Mouse (Mus musculus) large intestine, adult 2 months (tissue): Measurements from ENCODE around the gene Tshz2. TPM values are rescaled to one million over a fixed set of nuclear protein-coding genes. Genes with fewer than 3 reads are reported as not detected.

ENCODE experiments used
- DNase-seq: peaks from one replicate; pipeline ENCODE4 v3.0.0-alpha.2; 2012; ENCODE audit warnings: low read depth, low spot score
- WGBS: fragments of 180-500 bp; shearing (Covaris S2); methylation state at CpG from one replicate; pipeline ENCODE4 v1.1.7; 2018; 5-methylcytosine and 5-hydroxymethylcytosine counted together
- polyA plus RNA-seq: library from polyadenylated mRNA; depleted of rRNA; stranded (reverse); fragments of >200 nt; gene quantifications from 2 replicates; pipeline ENCODE4 v1.2.3, GENCODE M21; 2012

The Tshz2 gene
- polyA plus RNA-seq, 1 experiment: 5.9 TPM

- no peak for DNase-seq
- 80% methylated on average over 1 of the region's 1 CpGs for WGBS
These were observed 416.0 kb downstream of the Tshz2 start for GRCm38 (mm10) chr2:170048831-170049230.

DNA sequence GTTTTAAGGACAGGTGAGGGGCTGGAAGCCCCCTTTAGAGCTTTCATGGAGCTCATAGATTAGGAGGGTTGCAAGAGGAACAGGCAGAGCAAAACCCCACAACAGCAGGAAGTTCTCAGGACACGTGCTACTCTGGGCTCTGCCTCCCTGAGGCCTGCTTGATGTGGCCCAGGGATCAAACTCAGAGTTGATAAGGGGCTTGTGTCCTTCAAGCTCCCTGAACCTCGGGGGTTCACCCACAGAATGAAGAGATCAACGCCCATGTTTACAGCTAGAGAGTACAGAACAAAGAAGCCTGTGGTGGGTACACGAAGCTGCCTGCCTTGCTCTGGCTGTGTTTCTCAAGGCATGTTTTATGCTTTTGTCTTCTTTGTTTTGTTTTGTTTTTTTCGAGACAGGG is 417.8 kb downstream of the Tshz2 start:
- no peak for DNase-seq
- 58% methylated on average over 5 of the region's 5 CpGs for whole genome bisulfite sequencing

- no peak for DNase-seq
- 92% methylated on average over 6 of the region's 6 CpGs for WGBS
These were observed 418.6 kb downstream of the Tshz2 start for GRCm38 (mm10) chr2:170051441-170051840.

- DNase-seq: no peak
- WGBS: 52% methylated on average over 12 of the region's 12 CpGs
These were observed 422.1 kb downstream of the Tshz2 start for GRCm38 (mm10) chr2:170054943-170055342.

DNA sequence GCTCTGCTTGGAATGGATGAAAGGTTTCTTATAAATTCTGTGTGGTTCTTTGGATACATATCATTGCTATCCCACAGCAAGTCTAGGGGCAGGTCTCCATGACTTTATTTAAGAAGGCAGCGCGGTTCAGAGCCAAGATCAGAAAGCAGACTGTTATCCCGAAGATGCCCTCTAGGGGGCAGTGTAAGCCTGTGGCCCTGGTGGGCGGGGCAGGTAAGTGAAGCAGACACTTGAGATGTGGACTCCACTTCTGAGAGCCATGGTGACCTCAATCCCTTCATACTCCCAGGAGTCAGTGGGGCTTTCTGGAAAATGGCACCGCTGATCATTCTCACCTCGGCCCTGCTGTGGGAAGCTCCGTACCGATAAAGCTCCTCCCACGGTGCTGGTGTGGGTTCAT is 422.6 kb downstream of the Tshz2 start:
- WGBS: 34% methylated on average over 9 of the region's 9 CpGs
- peak; percentile 58 for DNase-seq

DNA sequence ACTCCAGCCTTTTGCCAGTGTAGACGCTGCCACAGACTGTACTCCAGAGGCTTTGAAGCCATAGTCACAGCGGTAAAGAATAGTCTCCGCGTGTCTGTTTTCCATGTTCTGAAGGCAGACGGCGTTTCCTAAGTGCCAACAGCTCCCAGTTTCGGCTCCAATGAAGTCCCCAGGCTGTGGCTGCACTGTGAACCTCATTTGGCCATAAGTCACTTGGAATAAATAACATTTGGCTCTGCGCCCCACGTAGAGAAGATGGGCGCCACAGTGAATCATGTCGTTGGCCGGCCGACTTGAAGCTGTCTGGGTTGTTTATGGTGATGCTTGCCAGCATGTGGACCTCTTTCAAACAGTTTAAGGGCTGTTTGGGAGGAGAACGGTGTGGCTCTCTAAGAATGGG is 426.0 kb downstream of the Tshz2 start:
- 73% methylated on average over 14 of the region's 14 CpGs for WGBS

DNA sequence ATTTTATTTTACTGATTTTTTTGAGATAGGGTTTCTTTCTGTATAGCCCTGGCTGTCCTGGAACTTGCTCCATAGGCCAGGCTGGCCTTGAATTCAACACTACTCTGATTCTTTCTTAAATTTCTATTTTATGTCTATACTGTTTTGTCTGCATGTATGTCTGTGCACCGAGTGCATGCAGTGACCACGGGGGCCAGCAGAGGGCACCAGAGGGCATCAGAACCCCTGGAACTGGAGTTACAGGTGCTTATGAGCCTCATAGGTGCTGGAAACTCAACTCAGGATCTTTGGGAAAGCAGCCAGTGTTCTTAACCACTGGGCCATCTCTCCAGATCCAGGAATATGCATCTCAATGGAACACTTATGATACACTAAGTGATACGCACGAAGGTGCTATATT is 427.3 kb downstream of the Tshz2 start:
- 75% methylated on average over 4 of the region's 4 CpGs for WGBS
- no peak for DNase-seq

More for the DNA sequence above, 426.0 kb downstream of the Tshz2 start:
- no peak for DNase-seq

DNA sequence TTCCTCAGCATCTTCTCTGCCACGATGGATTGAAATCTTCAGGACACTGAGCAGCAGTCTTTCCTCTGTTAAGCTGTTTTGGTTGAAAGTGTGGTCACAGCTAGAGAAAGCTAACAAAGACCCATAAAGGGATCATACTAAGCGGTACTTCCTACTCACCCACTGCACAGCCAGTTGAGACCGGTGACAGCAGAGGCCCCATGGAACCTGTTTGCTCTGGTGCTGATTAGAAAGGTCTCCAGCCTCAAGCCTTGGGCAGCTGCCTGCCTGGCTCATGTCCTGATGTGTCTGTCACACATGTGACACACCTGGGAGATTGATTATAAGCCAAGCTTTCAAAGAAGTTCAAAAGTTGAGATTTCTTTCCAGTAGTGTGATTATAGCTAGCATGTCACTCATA is 429.6 kb downstream of the Tshz2 start:
- 68% methylated on average over 3 of the region's 3 CpGs for WGBS
- DNase-seq: no peak

DNA sequence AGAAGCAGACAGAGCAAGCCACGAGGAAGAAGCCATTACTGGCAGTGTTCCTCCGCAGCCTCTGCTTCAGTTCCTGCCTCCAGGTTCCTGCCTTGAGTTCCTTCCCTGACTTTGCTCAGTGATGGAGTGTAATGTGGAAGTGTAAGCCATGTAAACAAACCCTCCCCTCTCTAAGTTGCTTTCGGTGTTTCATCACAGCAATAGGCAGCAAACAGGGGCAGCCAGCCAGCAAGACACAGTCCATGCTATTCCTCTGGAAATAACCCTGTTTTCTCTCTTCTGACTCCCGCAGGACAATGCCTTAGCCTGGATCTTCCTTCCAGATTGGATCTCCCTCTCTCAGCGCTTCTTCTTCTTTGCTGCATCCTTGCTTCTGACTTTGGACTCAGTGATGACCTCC is 437.2 kb downstream of the Tshz2 start:
- DNase-seq: no peak
- 71% methylated on average over 5 of the region's 5 CpGs for WGBS

- DNase-seq: no peak
- 7% methylated on average over 15 of the region's 15 CpGs for WGBS
These were observed 437.9 kb downstream of the Tshz2 start for GRCm38 (mm10) chr2:170070641-170071241.

DNA sequence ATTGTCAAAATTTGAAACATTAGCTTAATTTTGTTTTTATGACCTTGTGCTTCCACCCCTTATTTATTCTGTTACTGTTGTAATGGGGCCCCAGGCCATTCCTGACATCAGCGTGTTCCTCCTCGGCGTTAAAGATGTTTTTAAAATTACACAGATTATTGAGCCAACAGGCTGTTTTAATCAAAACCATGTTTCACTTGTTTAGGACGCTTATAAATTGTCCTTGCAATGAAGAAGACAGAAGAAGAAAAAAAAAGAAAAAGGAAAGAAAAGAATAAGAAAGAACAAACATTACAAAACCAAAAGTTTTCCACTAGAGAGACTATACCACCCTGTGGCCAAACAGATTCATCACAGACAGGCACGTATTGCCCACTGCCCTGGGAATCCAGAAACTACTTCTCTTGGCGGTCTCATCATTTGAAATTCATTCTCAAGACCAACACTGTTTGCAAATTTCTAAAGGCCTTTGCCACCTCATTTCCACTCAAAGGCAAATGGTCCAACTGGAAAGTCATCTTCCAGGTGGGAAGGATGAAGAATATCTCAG is 444.2 kb downstream of the Tshz2 start:
- DNase-seq: no peak
- 69% methylated on average over 6 of the region's 6 CpGs for WGBS

DNA sequence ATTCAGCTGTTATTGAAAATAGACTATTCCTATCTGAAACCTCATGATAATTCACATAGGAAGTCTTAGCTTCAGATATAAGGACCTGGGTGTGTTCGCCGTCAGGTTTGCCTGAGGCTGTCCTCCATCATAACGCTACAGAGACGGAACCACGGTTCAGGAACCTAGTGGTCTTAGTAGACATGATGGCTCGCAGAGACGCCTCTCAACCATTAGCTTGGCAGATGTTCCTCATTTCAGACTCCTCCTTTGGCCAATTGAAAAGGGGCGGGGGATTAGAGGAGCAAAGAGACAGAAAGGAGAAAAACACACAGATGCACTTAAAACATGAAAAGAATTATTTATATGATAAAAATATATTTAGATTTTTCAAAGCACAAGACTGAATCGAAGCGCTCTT is 445.2 kb downstream of the Tshz2 start:
- WGBS: 84% methylated on average over 10 of the region's 10 CpGs
- DNase-seq: no peak

GRCm38 (mm10) chr2:170078442-170079017 is 445.7 kb downstream of the Tshz2 start:
- no peak for DNase-seq
- WGBS: 65% methylated on average over 15 of the region's 15 CpGs

GRCm38 (mm10) chr2:170091563-170092443 is 459.0 kb downstream of the Tshz2 start:
- no peak for DNase-seq

DNA sequence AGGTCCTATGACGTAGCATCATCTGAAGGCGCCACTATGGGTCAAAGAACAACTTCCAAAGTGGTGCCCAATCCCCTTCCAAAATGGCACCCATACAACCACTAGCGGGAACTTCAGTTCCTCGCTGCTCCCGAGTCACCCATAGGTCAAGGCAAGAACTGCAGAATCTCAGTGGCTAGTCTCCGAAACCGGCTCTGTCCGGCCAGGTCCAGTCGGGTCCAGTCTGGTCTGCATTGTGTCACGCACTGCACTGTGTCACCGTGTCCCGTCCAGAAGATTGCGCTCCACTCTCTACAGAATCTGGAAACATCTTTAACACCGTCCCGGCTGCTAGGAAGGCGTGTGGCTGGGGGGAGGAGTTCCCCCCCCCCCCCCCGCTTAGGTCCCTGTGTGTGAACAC is 461.4 kb downstream of the Tshz2 start:
- 92% methylated on average over 17 of the region's 17 CpGs for WGBS
- DNase-seq: no peak

More at GRCm38 (mm10) chr2:170091563-170092443, 459.0 kb downstream of the Tshz2 start:
- 22% methylated on average over 10 of the region's 10 CpGs for WGBS

- DNase-seq: no peak
- WGBS: 65% methylated on average over 9 of the region's 9 CpGs
These were observed 462.1 kb downstream of the Tshz2 start for GRCm38 (mm10) chr2:170094871-170095270.

- DNase-seq: peak; percentile 85
- WGBS: under 1% methylated on average over 12 of the region's 12 CpGs
These were observed 468.3 kb downstream of the Tshz2 start for GRCm38 (mm10) chr2:170101132-170101531.

- 68% methylated on average over 7 of the region's 7 CpGs for WGBS
- no peak for DNase-seq
These were observed 469.1 kb downstream of the Tshz2 start for GRCm38 (mm10) chr2:170101932-170102331.

DNA sequence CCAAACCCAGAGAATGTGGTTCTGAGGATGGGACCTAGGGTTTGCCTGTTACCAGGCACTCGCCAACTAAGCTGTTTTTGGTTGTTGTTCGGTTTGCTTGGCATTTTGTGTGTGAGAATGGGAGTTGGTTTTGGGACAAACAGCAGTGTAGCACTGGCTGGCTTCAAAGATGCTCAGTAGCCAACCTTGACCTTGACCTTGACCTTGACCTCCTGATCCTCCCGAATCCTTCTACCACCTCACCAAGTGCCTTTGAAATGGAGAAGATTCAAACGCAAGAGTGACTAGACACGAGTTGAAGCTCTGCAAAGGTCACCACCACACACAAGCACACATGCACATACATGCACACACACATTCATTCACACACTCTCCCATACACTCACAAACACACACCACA is 470.5 kb downstream of the Tshz2 start:
- no peak for DNase-seq
- WGBS: 74% methylated on average over 5 of the region's 5 CpGs

- 33% methylated on average over 9 of the region's 9 CpGs for WGBS
- DNase-seq: no peak
These were observed 471.0 kb downstream of the Tshz2 start for GRCm38 (mm10) chr2:170103852-170104251.
